Mouse (Mus musculus) monocyte, adult 59 days (primary cell): ENCODE measurements around the gene Tmem183a. TPM values are rescaled to one million over a fixed set of nuclear protein-coding genes. Genes with fewer than 3 reads are reported as not detected.

Source experiments
- total RNA-seq, 2 experiments: library from RNA; stranded (reverse); gene quantifications; one replicate each; pipeline ENCODE4 v1.2.4; 2023

Tmem183a gene
- 10 to 100 TPM; 47.6 to 58.3 TPM for total RNA-seq

DNA sequence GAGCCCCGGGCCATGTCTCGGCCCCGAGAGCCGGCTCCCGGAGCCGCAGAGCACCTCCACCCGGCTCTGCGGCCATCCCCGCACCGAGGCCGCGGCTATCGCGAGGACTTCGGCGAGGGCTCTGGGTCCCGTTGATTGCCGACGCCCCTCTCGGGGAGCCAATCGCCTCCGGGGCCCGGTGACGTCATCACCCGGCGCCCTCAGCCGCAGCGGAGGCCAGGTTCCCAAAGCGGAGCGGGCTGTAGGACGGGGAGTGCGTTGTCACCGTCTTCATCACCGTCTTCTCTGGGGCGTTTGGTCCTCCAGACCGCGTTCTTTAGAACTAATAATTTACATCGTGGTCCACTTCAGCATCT is at the start of gene Tmem183a:
Gene Tmem183a (minus strand): TSS at position 123 of the 356 bp plus-strand sequence.

GRCm38 (mm10) chr1:134405509-134406413 is 44.0 kb upstream of the Tmem183a start, which contains the start of gene Cyb5r1:
TSS of gene Cyb5r1 (plus strand) at chr1:134405559.

DNA sequence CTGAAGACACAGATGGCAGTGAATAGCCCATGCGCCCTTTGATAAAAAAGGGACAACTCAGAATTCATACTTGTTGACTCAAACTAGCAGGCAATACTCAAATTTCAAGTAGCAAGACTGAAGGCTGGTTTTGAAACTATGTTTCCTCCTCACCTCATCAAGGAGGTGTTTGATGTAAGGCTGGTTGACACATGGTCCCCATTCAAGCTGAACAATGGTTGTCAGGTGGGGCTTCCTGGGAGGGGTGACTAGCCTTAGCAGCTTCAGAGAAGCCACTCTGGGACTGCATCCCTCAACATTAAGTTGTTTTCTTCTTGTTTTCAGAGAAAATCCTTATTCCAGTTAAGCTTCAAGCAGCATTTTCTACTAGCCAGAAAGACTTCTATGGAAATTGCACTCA is 23.9 kb upstream of the Tmem183a start, which contains the start of gene 4933406M09Rik:
Gene 4933406M09Rik (plus strand): TSS at position 275 of the 400 bp plus-strand sequence.

GRCm38 (mm10) chr1:134332770-134333271 is 29.0 kb downstream of the Tmem183a start, which contains the start of gene Ppfia4:
TSS of gene Ppfia4 (minus strand) at chr1:134332928.

Other genes with a start within 250 kb of the Tmem183a start
- 10 to 100 TPM; 14.3 to 24.9 TPM for gene Chil1, start 179.8 kb downstream of the Tmem183a start, total RNA-seq
- gene Mybph, start 168.5 kb downstream of the Tmem183a start, total RNA-seq: not detected
- not detected for gene Adora1, start 126.5 kb downstream of the Tmem183a start, total RNA-seq
- gene Myog, start 72.0 kb downstream of the Tmem183a start, total RNA-seq: not detected
- gene Ppfia4, start 29.1 kb downstream of the Tmem183a start, total RNA-seq: 10 to 100 TPM; 40.0 to 40.1 TPM
- gene 4933406M09Rik, start 24.0 kb upstream of the Tmem183a start, total RNA-seq: not detected
- 10 to 100 TPM; 74.8 to 77.0 TPM for gene Cyb5r1, start 43.6 kb upstream of the Tmem183a start, total RNA-seq
- gene Adipor1, start 53.4 kb upstream of the Tmem183a start, total RNA-seq: 100 to 1,000 TPM; 213 to 224 TPM
- gene Klhl12, start 93.6 kb upstream of the Tmem183a start, total RNA-seq: 10 to 100 TPM; 13.2 to 14.6 TPM
- gene Rabif, start 132.7 kb upstream of the Tmem183a start, total RNA-seq: 10 to 100 TPM; 15.8 to 16.2 TPM
- not detected for gene Mgat4e, start 187.7 kb upstream of the Tmem183a start, total RNA-seq
- 10 to 100 TPM; 32.4 to 34.0 TPM for gene Kdm5b, start 198.2 kb upstream of the Tmem183a start, total RNA-seq